Mouse (Mus musculus) embryonic facial prominence, embryonic 15.5 days (tissue): Measurements from ENCODE around the gene Tprn. TPM values are rescaled to one million over a fixed set of nuclear protein-coding genes. Genes with fewer than 3 reads are reported as not detected.

ENCODE experiments used
- ATAC-seq: fragments of 200-750 bp; cut with Nextera tagmentation; 2 replicates; pipeline ENCODE4 v1.8.0; 2017; ENCODE audit warnings: low read depth, moderate TSS enrichment; ENCODE audit not compliant: insufficient number of reproducible peaks, low FRiP score, low TSS enrichment
- H3K27ac ChIP-seq: fragments of 300-500 bp; sonication (generic); replicated peaks from 2 replicates; pipeline ENCODE4 v1.5.1; 2015; ENCODE audit warnings: mild to moderate bottlenecking, inconsistent platforms
- H3K27me3 ChIP-seq: fragments of 300-500 bp; sonication (generic); 2 replicates; pipeline ENCODE4 v1.6.1; 2015; ENCODE audit warnings: inconsistent platforms
- H3K36me3 ChIP-seq: fragments of 300-500 bp; sonication (generic); 2 replicates; pipeline ENCODE4 v1.6.1; 2015; ENCODE audit warnings: mild to moderate bottlenecking, inconsistent platforms
- H3K4me1 ChIP-seq: fragments of 300-500 bp; sonication (generic); 2 replicates; pipeline ENCODE4 v1.6.1; 2015; ENCODE audit warnings: inconsistent platforms
- H3K4me2 ChIP-seq: fragments of 300-500 bp; sonication (generic); replicated peaks from 2 replicates; pipeline ENCODE4 v1.6.1; 2015; ENCODE audit warnings: mild to moderate bottlenecking, inconsistent platforms
- H3K4me3 ChIP-seq: fragments of 300-500 bp; sonication (generic); replicated peaks from 2 replicates; pipeline ENCODE4 v1.5.1; 2015; ENCODE audit warnings: mild to moderate bottlenecking, inconsistent platforms
- H3K9ac ChIP-seq: fragments of 300-500 bp; sonication (generic); 2 replicates; pipeline ENCODE4 v1.6.1; 2015; ENCODE audit warnings: inconsistent platforms
- H3K9me3 ChIP-seq: fragments of 300-500 bp; sonication (generic); replicated peaks from 2 replicates; pipeline ENCODE4 v1.6.1; 2016; ENCODE audit warnings: inconsistent platforms
- WGBS: fragments of 180-500 bp; shearing (Covaris S2); methylation state at CpG from one replicate; pipeline ENCODE4 v1.1.7; 2015; 5-methylcytosine and 5-hydroxymethylcytosine counted together
- polyA plus RNA-seq: library from polyadenylated mRNA; unstranded; fragments of >200 nt; fragmentation: Nextera tagmentation; extraction: Ambion mirVana; gene quantifications from 2 replicates; pipeline ENCODE4 v1.2.1, GENCODE M21; 2015

Tprn gene
- polyA plus RNA-seq, 1 experiment from 2014 or later: 10.2 TPM

GRCm38 (mm10) chr2:25298046-25298445 lies 35.6 kb downstream of the Tprn start:
- H3K27me3 ChIP-seq: peaks cover 50% of the 10 kb centered on the region
- WGBS: 84% methylated on average over 10 of the region's 10 CpGs
- ATAC-seq: no peak

GRCm38 (mm10) chr2:25303452-25303851 lies 41.0 kb downstream of the Tprn start:
- Histone ChIP-seq H3K27me3 (peaks cover 38% of the 10 kb centered on the region), H3K9me3 (no peaks in the 10 kb centered on the region), H3K4me2 (no peak overlapping the region), H3K27ac (no peak overlapping the region), H3K4me3 (no peak overlapping the region), H3K4me1 (peaks cover 9% of the 10 kb centered on the region), H3K36me3 (no peaks in the 10 kb centered on the region), H3K9ac (no peak overlapping the region)
- no peak for ATAC-seq
- 68% methylated on average over 3 of the region's 3 CpGs for WGBS

More at GRCm38 (mm10) chr2:25298046-25298445, 35.6 kb downstream of the Tprn start:
- no peak overlapping the region for H3K4me2 ChIP-seq
- no peak overlapping the region for H3K9ac ChIP-seq
- no peaks in the 10 kb centered on the region for H3K36me3 ChIP-seq
- H3K27ac ChIP-seq: no peak overlapping the region
- H3K9me3 ChIP-seq: no peaks in the 10 kb centered on the region
- no peaks in the 10 kb centered on the region for H3K4me1 ChIP-seq
- no peak overlapping the region for H3K4me3 ChIP-seq

GRCm38 (mm10) chr2:25303931-25304656 lies 41.7 kb downstream of the Tprn start:
- Histone ChIP-seq H3K4me3 (no peak overlapping the region), H3K4me1 (peaks cover 9% of the 10 kb centered on the region), H3K9ac (no peak overlapping the region), H3K9me3 (no peaks in the 10 kb centered on the region), H3K27ac (no peak overlapping the region), H3K27me3 (peaks cover 44% of the 10 kb centered on the region), H3K36me3 (no peaks in the 10 kb centered on the region), H3K4me2 (peak overlapping the region; percentile 80)
- no peak for ATAC-seq
- WGBS: 61% methylated on average over 7 of the region's 7 CpGs

- no peaks in the 10 kb centered on the region for H3K9me3 ChIP-seq
- peak overlapping the region; percentile 80 for H3K4me2 ChIP-seq
- peak overlapping the region; percentile 43 for H3K4me3 ChIP-seq
- no peak overlapping the region for H3K27ac ChIP-seq
- H3K36me3 ChIP-seq: no peaks in the 10 kb centered on the region
- peaks cover 9% of the 10 kb centered on the region for H3K4me1 ChIP-seq
- ATAC-seq: 0 out of 2 replicates have a peak, but pooled peaks have one; percentile 29
- peak overlapping the region; percentile 15; the same call in 1 of the 2 replicates for H3K9ac ChIP-seq
- H3K27me3 ChIP-seq: peaks cover 48% of the 10 kb centered on the region
- WGBS: 2% methylated on average over 44 of the region's 45 CpGs
Measured at GRCm38 (mm10) chr2:25304657-25305541, 42.5 kb downstream of the Tprn start.

GRCm38 (mm10) chr2:25305587-25306359 lies 43.4 kb downstream of the Tprn start:
- Histone ChIP-seq H3K9me3 (no peaks in the 10 kb centered on the region), H3K36me3 (no peaks in the 10 kb centered on the region), H3K4me2 (peak overlapping the region; percentile 80), H3K4me3 (peak overlapping the region; percentile 43), H3K9ac (0 out of 2 replicates have a peak overlapping the region, but pooled peaks have one; percentile 15), H3K27ac (no peak overlapping the region), H3K27me3 (peaks cover 55% of the 10 kb centered on the region), H3K4me1 (peaks cover 9% of the 10 kb centered on the region)
- no peak for ATAC-seq
- 45% methylated on average over 14 of the region's 14 CpGs for WGBS

GRCm38 (mm10) chr2:25310180-25310579 lies 47.8 kb downstream of the Tprn start:
- WGBS: 59% methylated on average over 10 of the region's 10 CpGs
- H3K4me3 ChIP-seq: no peak overlapping the region
- H3K36me3 ChIP-seq: no peaks in the 10 kb centered on the region
- H3K9ac ChIP-seq: no peak overlapping the region
- no peak for ATAC-seq
- no peak overlapping the region for H3K27ac ChIP-seq
- peaks cover 5% of the 10 kb centered on the region for H3K4me1 ChIP-seq
- no peak overlapping the region for H3K4me2 ChIP-seq
- no peaks in the 10 kb centered on the region for H3K9me3 ChIP-seq
- H3K27me3 ChIP-seq: peaks cover 85% of the 10 kb centered on the region

- no peaks in the 10 kb centered on the region for H3K36me3 ChIP-seq
- no peaks in the 10 kb centered on the region for H3K4me1 ChIP-seq
- no peaks in the 10 kb centered on the region for H3K9me3 ChIP-seq
- H3K4me2 ChIP-seq: no peak overlapping the region
- no peak overlapping the region for H3K27ac ChIP-seq
- H3K4me3 ChIP-seq: no peak overlapping the region
- 2% methylated on average over 22 of the region's 22 CpGs for WGBS
- no peak overlapping the region for H3K9ac ChIP-seq
- ATAC-seq: no peak
- peaks cover 81% of the 10 kb centered on the region for H3K27me3 ChIP-seq
Measured at GRCm38 (mm10) chr2:25310969-25311368, 48.6 kb downstream of the Tprn start.

- peaks cover 82% of the 10 kb centered on the region for H3K27me3 ChIP-seq
- no peak overlapping the region for H3K4me2 ChIP-seq
- H3K9me3 ChIP-seq: no peaks in the 10 kb centered on the region
Measured at GRCm38 (mm10) chr2:25311491-25311891, 49.1 kb downstream of the Tprn start.

GRCm38 (mm10) chr2:25318119-25318966 lies 55.9 kb downstream of the Tprn start:
- ATAC-seq: no peak
- H3K27me3 ChIP-seq: peaks cover 78% of the 10 kb centered on the region

More at GRCm38 (mm10) chr2:25311491-25311891, 49.1 kb downstream of the Tprn start:
- H3K36me3 ChIP-seq: no peaks in the 10 kb centered on the region
- WGBS: 5% methylated on average over 11 of the region's 11 CpGs
- no peak overlapping the region for H3K27ac ChIP-seq
- ATAC-seq: no peak
- no peak overlapping the region for H3K9ac ChIP-seq
- H3K4me1 ChIP-seq: no peaks in the 10 kb centered on the region
- H3K4me3 ChIP-seq: no peak overlapping the region

More at GRCm38 (mm10) chr2:25318119-25318966, 55.9 kb downstream of the Tprn start:
- peak overlapping the region; percentile 34 for H3K4me3 ChIP-seq
- 6% methylated on average over 31 of the region's 31 CpGs for WGBS
- no peak overlapping the region for H3K9ac ChIP-seq
- H3K9me3 ChIP-seq: no peaks in the 10 kb centered on the region
- peaks cover 10% of the 10 kb centered on the region for H3K4me1 ChIP-seq
- no peaks in the 10 kb centered on the region for H3K36me3 ChIP-seq
- no peak overlapping the region for H3K27ac ChIP-seq
- H3K4me2 ChIP-seq: peak overlapping the region; percentile 62
